Mouse (Mus musculus) fibroblast of lung, adult 2 months (primary cell): ENCODE measurements around the gene Vgll4.

Experiments used
- DNase-seq: peaks from one replicate; pipeline ENCODE4 v3.0.0-alpha.2; 2011; ENCODE audit warnings: low read depth

The Vgll4 gene

DNA sequence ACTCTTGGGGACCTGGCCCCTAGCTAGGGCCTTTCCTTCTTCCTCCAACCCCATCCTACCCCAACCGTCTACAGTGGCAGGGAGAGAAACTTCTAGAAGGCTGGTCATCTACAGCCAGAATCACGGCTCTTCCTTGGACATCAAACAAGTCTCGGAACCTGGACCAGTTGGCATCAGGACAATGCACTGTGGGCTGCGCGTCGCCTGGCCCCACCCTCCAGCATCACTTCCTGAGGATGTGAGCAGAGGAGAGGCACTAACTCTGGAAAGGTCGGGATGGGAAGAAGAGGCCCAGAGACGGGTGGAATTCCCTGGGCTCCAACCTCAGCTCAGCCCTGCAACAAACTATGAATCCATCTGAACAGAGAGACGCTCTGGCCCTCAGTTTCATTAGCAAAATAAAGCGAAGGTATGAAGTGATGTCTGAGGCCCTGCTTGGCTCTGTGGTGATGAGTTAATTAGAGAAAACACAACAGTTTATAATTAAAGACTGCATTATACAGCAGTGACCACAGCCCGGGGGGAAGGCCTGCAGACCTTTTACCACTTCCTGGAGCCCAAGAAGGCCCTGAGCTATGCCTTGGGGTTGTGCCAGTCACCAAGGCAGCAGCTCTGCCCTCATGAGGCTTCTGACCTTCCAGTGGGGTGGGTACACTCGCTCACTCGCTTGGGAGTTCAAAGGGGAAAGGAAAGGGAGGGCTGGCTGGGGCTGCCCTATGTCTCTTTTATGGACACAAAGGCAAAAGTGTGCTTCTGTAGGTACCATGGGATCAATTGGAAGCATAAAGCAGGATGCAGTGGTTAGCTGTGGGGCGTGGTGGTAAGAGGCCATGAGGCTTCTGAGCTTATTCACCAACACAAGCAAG, 51.8 kb downstream of the Vgll4 start:
- DNase-seq, result no peak

- DNase-seq, result no peak
Observed at GRCm38 (mm10) chr6:114917129-114917528, 52.7 kb downstream of the Vgll4 start.

- no peak for DNase-seq
Observed at GRCm38 (mm10) chr6:114916715-114916992, 53.1 kb downstream of the Vgll4 start.

- DNase-seq, result no peak
Observed at GRCm38 (mm10) chr6:114915915-114916714, 53.7 kb downstream of the Vgll4 start.

DNA sequence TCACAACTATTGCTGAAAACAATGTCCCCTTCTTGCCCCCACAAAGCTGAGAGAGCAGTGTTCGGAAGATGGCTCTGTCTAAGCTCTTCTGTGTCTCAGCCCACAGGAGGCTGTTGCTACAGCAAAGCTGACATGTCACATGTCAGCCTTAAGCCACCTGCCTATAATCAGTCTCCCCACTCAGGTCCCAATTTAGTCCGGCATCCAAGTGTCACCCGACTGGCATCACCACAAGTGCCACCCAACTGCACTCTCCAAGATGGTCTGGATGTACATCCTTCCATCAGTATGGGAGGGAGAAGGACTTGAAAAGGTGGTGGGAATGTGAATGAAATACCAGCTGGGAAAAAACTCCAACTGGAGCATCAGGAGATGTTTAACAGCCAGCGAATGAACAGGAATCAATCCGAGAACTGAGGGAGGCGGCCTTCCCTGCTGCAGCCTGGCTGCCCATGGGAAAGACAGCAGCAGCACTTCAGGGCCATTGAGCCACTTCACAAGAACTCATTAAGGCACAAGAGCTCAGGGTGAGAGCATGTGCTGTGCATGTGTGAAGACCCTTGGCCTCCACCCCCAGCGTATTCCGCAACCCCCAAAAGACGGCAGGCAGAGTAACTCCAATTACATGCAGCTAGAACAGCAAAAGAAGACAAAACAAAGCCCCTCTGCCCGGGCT, 55.6 kb downstream of the Vgll4 start:
- DNase-seq, result no peak

GRCm38 (mm10) chr6:114913142-114913541, 56.7 kb downstream of the Vgll4 start:
- DNase-seq, result no peak

DNA sequence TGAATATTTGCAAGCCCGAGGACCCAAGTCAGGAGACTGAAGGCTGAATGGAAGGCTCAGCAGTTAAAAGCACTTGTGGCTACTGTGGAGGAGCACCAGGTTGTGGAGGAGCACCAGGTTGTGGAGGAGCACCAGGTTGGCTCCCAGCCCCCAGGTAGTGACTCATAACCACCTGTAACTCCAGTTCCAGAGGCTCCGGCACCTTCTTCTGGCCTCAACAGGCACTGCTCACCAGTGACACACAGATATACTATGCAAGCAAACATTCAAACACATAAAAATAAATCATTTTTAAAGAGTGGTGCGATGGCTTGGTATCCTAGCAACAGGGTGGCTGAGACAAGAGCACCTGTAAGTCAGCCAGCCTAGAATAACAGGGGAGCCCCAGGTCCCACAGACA, 58.3 kb downstream of the Vgll4 start:
- no peak for DNase-seq

DNA sequence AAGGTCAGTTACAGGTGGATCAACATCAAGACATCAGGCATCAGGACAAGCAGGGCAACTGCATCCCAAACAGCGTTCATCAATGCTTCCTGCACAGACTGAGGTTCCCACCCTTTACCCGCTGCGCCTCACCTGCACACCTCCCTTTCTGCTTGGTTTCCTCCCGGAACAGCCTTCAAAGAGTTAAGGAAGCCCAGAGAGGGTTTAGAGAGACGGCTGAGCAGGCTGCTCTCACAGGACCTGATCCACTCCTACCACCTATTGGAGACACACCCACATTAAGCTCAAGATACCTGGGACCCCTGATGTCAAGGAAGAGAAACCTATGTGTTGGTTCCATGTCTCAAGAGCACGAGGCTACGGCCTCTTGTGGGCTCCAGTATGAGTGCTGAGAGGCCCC, 60.0 kb downstream of the Vgll4 start:
- DNase-seq, result no peak

GRCm38 (mm10) chr6:114907459-114907858, 62.3 kb downstream of the Vgll4 start:
- no peak for DNase-seq

- DNase-seq, result no peak
Observed at GRCm38 (mm10) chr6:114906209-114906608, 63.6 kb downstream of the Vgll4 start.

DNA sequence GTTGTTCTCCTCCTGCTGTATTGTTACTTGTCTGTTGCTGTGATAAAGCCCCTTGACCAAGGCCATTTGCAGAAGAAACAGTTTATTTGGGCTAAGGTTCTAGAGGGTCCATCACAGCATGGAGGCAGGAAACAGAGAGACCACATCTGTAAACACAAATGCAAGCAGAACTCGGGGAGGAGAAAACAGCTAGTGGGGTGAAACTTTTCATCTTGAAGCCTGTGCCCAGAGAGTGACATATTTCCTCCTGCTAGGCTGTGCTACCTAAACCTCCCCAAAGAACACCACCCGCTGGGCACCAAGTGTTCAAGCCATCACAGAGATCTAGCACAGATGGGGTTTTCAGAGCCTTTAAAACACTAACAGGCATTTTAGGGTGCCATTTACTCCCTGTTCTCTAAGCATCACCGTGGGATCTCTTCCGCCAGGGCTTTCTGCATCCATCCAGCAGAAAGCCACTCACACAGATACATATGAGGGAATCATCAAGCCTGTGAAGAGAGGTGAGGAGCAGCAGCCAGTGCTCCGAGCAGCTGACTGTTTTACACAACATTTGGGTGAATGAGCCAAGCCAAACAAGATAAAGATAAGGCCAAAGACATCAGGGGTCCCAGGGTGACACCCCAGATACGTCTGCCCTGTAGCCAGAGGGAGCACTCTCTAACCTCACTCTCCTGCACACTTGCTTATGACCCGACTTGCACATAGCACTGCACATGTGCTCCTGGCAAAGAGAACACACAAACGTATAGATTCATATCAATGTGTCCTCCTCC, 64.4 kb downstream of the Vgll4 start:
- no peak for DNase-seq

GRCm38 (mm10) chr6:114904818-114905217, 65.0 kb downstream of the Vgll4 start:
- no peak for DNase-seq

DNA sequence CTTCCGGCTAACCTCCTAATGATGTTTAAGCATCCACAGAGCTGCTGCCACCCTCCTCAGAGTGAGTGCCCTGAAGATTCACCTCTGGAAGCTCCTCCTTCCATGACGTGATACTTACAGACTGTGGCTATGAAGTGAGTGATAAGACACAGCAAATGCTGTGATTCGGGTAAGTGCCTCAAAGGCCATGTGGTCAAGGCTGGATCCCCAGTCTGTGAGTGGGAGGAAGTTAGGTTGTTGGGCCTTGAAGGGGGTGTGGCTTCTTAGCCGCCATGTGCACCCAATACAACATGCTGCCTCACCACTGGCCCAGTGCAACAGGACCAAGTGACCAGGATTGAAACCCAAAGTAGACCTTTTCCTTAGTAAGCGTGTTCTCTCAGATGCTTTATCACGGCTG, 65.6 kb downstream of the Vgll4 start:
- no peak for DNase-seq

- no peak for DNase-seq
Observed at GRCm38 (mm10) chr6:114901921-114902320, 67.9 kb downstream of the Vgll4 start.

GRCm38 (mm10) chr6:114901321-114901824, 68.4 kb downstream of the Vgll4 start:
- no peak for DNase-seq

GRCm38 (mm10) chr6:114900194-114900593, 69.6 kb downstream of the Vgll4 start:
- no peak for DNase-seq

DNA sequence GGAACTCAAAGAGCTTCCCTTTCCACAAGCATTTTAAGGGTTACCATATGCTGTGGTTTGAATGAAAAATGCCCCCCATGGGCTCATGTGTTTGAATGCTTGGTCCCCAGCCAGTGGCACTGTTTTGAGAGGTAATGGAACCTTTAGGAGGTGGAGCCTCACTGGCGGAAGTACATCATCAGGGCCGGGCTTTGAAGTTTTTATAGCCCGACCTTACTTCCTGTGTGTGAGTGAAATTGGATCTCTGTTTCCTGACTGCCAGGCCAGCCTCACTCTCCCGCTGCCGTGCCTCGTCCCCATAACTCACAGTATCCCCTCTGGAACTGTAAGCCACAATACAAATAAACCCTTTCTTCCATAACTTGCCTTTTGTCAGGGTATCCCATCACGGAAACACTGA, 70.1 kb downstream of the Vgll4 start:
- DNase-seq, result no peak

DNA sequence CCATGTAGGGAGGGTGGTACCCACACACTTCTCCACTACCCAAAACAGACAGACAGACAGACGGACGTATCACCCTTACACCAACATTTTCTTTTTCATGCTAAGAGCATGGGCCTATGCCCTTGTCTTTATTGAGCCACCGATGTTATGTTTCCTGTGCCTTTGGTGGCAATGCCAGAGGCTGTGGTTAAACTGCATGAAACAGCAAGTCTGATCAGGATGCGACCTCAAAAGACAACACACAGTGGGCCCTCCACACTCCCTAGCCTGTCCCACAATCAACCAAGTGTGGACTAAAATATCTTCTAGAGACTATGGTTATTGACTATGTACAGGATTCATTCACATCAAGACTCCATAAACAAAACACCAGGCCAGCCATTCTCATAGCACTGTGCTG, 70.8 kb downstream of the Vgll4 start:
- DNase-seq, result no peak

DNA sequence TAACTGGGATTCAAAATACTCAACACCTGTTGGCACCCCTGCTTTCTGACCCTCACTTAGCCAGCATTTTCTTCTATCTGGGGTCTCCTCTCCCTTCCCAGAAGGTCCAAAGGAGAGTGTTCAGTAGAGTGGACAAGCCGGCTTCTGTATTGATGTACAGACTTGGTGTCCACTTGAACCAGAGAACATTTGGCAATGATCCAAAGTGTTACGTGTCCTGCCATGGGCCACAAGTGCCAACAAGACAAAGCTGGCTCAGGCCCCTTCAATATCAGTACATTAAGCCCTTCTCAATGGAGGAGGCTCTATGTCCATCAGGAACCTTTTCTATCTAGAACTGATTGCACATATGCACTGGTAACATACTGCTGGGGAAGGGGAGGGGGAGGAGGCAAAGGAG, 73.5 kb downstream of the Vgll4 start:
- DNase-seq, result no peak

- no peak for DNase-seq
Observed at GRCm38 (mm10) chr6:114895191-114895590, 74.6 kb downstream of the Vgll4 start.

DNA sequence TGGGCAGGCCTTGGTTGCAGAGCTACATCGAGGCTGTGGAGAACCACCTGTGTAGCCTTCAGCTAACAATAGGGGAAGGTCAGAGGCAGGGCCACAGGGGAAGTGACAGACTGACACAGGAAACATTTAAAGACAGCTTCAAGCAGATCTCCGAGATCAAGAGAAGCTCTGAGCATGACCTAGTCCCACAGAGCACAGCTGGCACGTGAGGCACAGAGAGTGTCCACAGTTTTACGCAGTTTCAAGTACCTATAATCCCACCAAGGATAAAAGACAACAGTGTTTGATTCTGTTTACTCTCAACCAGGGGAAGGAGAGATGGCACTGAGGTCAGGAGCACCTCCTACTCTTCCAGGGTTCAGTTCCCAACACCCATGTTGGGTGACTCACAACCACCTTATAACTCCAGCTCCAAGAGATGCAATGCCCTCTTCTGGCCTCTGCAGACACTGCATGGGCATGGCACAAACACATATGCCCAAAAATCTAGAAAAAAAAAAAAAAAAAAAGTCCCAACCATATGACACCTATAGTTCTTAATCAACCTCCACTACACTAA, 75.2 kb downstream of the Vgll4 start:
- DNase-seq, result no peak
